Mouse (Mus musculus) forebrain, embryonic 14.5 days (tissue): Measurements from ENCODE around the gene Ttc8. TPM values are rescaled to one million over a fixed set of nuclear protein-coding genes. Genes with fewer than 3 reads are reported as not detected.

ENCODE experiments used
- ATAC-seq: fragments of 200-750 bp; cut with Nextera tagmentation; 2 replicates; pipeline ENCODE4 v1.8.0; 2017; ENCODE audit warnings: mild to moderate bottlenecking, moderate library complexity
- DNase-seq: peaks from one replicate; pipeline ENCODE4 v3.0.0-alpha.2; 2015; ENCODE audit warnings: low spot score
- H3K27ac ChIP-seq: fragments of 300-500 bp; sonication (generic); 2 replicates; pipeline ENCODE4 v1.5.1; 2014; ENCODE audit warnings: low read depth, mild to moderate bottlenecking, control low read depth, low read length, moderate library complexity
- H3K27me3 ChIP-seq: fragments of 300-500 bp; sonication (generic); replicated peaks from 2 replicates; pipeline ENCODE4 v1.6.1; 2014; ENCODE audit warnings: low read length, control low read depth, mixed read lengths; ENCODE audit not compliant: control insufficient read depth, insufficient read depth
- H3K36me3 ChIP-seq: fragments of 300-500 bp; sonication (generic); 2 replicates; pipeline ENCODE4 v1.6.1; 2014; ENCODE audit warnings: low read length, control low read depth; ENCODE audit not compliant: control insufficient read depth, insufficient read depth
- H3K4me1 ChIP-seq: fragments of 300-500 bp; sonication (generic); 2 replicates; pipeline ENCODE4 v1.6.1; 2014; ENCODE audit warnings: antibody characterized with exemption, low read length, control low read depth; ENCODE audit not compliant: control insufficient read depth, insufficient read depth
- H3K4me2 ChIP-seq: fragments of 300-500 bp; sonication (generic); 2 replicates; pipeline ENCODE4 v1.6.1; 2014; ENCODE audit warnings: mild to moderate bottlenecking, control low read depth, low read length
- H3K4me3 ChIP-seq: fragments of 300-500 bp; sonication (generic); 2 replicates; pipeline ENCODE4 v1.5.1; 2014; ENCODE audit warnings: low read depth, low read length, control low read depth
- H3K9ac ChIP-seq: fragments of 300-500 bp; sonication (generic); 2 replicates; pipeline ENCODE4 v1.6.1; 2014; ENCODE audit warnings: mild to moderate bottlenecking, low read length, control low read depth, moderate library complexity
- H3K9me3 ChIP-seq: fragments of 300-500 bp; sonication (generic); replicated peaks from 2 replicates; pipeline ENCODE4 v1.6.1; 2016; ENCODE audit warnings: low read length, control low read depth, mixed read lengths; ENCODE audit not compliant: control insufficient read depth
- WGBS: fragments of 180-500 bp; shearing (Covaris S2); extraction: QIAGEN DNeasy Blood & Tissue Kit; methylation state at CpG from one replicate; pipeline ENCODE4 v1.1.7; 2014; 5-methylcytosine and 5-hydroxymethylcytosine counted together
- polyA plus RNA-seq: library from polyadenylated mRNA; unstranded; fragments of >200 nt; fragmentation: Nextera tagmentation; extraction: Ambion mirVana; gene quantifications from 2 replicates; pipeline ENCODE4 v1.2.1, GENCODE M21; 2014

The Ttc8 gene
- polyA plus RNA-seq: 34.8 and 35.9 TPM in 2 replicates

- no peaks in the 10 kb centered on the region for H3K36me3 ChIP-seq
- WGBS: under 1% methylated on average over 35 of the region's 35 CpGs
- peak; percentile 98 for ATAC-seq
Observed at GRCm38 (mm10) chr12:98920194-98920991, at the start of gene Ttc8. Ttc8 (plus strand) TSS chr12:98920574.

DNA sequence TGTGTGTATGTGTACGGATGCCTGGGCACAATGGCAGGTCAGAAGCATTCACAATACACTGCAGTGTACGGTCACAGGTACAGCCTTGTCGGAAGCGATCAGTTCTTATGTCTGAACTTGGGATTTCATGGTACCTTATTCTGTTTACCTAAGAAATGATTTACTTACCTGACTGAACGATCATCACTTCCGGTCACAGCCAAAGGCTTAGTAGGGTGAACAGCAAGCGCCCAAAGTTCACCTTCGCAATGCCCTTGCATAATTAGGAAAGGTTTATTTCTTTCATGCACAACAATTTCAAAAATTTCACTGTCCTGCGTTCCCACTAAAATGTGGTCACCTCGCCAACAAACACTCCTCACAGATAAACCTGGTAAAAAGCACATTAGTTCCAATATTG, 47.5 kb upstream of the Ttc8 start:
- no peaks in the 10 kb centered on the region for H3K4me1 ChIP-seq
- H3K27ac ChIP-seq: no peak overlapping the region
- WGBS: 96% methylated on average over 10 of the region's 10 CpGs
- DNase-seq (no peak), ATAC-seq (no peak)
- H3K9me3 ChIP-seq: no peaks in the 10 kb centered on the region
- no peak overlapping the region for H3K4me3 ChIP-seq
- H3K36me3 ChIP-seq: peaks cover 9% of the 10 kb centered on the region
- no peak overlapping the region for H3K4me2 ChIP-seq
- no peaks in the 10 kb centered on the region for H3K27me3 ChIP-seq
- H3K9ac ChIP-seq: no peak overlapping the region

More at GRCm38 (mm10) chr12:98920194-98920991, at the start of gene Ttc8:
- Histone ChIP-seq H3K27ac (peak within 1 kb of the TSS; percentile 86), H3K4me3 (peak within 1 kb of the TSS; percentile 70), H3K9ac (peak within 1 kb of the TSS; percentile 93), H3K27me3 (no peaks in the 10 kb centered on the region), H3K4me2 (peak within 1 kb of the TSS; percentile 81), H3K4me1 (peaks cover 6% of the 10 kb centered on the region), H3K9me3 (no peaks in the 10 kb centered on the region)
- peak; percentile 97 for DNase-seq

GRCm38 (mm10) chr12:98875216-98875615, 45.2 kb upstream of the Ttc8 start:
- Histone ChIP-seq H3K27me3 (no peaks in the 10 kb centered on the region), H3K9me3 (no peaks in the 10 kb centered on the region), H3K27ac (no peak overlapping the region), H3K4me3 (no peak overlapping the region), H3K4me2 (no peak overlapping the region), H3K9ac (no peak overlapping the region), H3K4me1 (no peaks in the 10 kb centered on the region), H3K36me3 (no peaks in the 10 kb centered on the region; the same call in 1 of the 2 replicates)
- WGBS: 69% methylated on average over 2 of the region's 2 CpGs
- no peak for DNase-seq
- ATAC-seq: no peak

DNA sequence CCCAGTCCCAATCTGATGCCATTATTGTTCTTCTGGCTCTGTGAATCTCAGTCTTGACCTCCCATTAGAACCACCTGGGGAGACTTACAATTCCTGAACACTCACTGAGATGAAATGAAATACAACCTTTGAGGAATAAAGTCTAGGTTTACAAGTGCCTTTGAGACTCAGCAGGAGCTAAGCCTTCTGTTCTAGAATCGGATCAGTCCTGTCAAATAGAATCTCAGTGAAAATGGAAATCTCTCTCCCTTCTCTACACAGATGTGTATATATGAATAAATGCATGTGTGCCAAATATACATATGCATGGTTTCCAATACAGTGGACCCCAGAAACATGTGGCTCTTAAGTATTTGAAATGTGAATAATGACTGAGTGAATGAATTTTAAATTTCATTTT, 41.7 kb upstream of the Ttc8 start:
- no peak overlapping the region for H3K9ac ChIP-seq

DNA sequence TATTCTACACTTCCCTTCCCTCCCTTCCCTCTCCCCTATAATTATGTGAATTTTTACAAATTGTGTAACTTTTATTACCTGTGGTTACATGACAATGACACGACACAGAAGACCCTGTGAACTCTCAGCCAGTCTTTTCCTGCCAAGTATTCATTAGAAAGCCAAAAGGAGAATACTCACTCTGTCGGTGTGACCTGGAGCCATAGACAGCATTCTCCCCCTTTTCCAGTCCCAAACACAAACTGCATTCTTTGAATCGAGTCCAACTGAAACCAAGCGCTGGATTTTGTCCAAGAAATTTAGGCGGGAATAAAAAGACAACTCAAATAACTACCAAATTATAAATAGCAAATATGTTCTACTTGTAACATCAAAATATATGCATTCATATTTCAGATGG, 38.6 kb upstream of the Ttc8 start:
- Histone ChIP-seq H3K4me2 (no peak overlapping the region), H3K4me3 (no peak overlapping the region), H3K27ac (no peak overlapping the region), H3K27me3 (no peaks in the 10 kb centered on the region), H3K9me3 (no peaks in the 10 kb centered on the region), H3K4me1 (no peaks in the 10 kb centered on the region), H3K9ac (no peak overlapping the region), H3K36me3 (no peaks in the 10 kb centered on the region)
- WGBS: 31% methylated on average over 5 of the region's 5 CpGs
- ATAC-seq: no peak
- peak; percentile 32 for DNase-seq

More for the DNA sequence above, 41.7 kb upstream of the Ttc8 start:
- Histone ChIP-seq H3K27me3 (no peaks in the 10 kb centered on the region), H3K4me3 (no peak overlapping the region), H3K27ac (no peak overlapping the region), H3K9me3 (no peaks in the 10 kb centered on the region), H3K4me1 (no peaks in the 10 kb centered on the region), H3K4me2 (no peak overlapping the region), H3K36me3 (no peaks in the 10 kb centered on the region)
- DNase-seq (peak; percentile 54), ATAC-seq (peak; percentile 42; the same call in 1 of the 2 replicates)
- 23% methylated on average over 1 of the region's 1 CpGs for WGBS

- Histone ChIP-seq H3K27me3 (no peaks in the 10 kb centered on the region), H3K27ac (no peak overlapping the region), H3K9ac (no peak overlapping the region), H3K4me2 (no peak overlapping the region), H3K36me3 (no peaks in the 10 kb centered on the region), H3K4me3 (no peak overlapping the region), H3K9me3 (no peaks in the 10 kb centered on the region), H3K4me1 (no peaks in the 10 kb centered on the region)
- ATAC-seq: no peak
- peak; percentile 66 for DNase-seq
- WGBS: 7% methylated on average over 1 of the region's 1 CpGs
Observed at GRCm38 (mm10) chr12:98884515-98884914, 35.9 kb upstream of the Ttc8 start.

- Histone ChIP-seq H3K4me3 (no peak overlapping the region), H3K4me1 (peaks cover 12% of the 10 kb centered on the region; the same call in 1 of the 2 replicates), H3K36me3 (no peaks in the 10 kb centered on the region), H3K4me2 (no peak overlapping the region), H3K27ac (no peak overlapping the region), H3K9ac (no peak overlapping the region), H3K9me3 (no peaks in the 10 kb centered on the region), H3K27me3 (no peaks in the 10 kb centered on the region)
- no peak for ATAC-seq
- WGBS: 66% methylated on average over 1 of the region's 1 CpGs
- no peak for DNase-seq
Observed at GRCm38 (mm10) chr12:98896761-98897160, 23.6 kb upstream of the Ttc8 start.

DNA sequence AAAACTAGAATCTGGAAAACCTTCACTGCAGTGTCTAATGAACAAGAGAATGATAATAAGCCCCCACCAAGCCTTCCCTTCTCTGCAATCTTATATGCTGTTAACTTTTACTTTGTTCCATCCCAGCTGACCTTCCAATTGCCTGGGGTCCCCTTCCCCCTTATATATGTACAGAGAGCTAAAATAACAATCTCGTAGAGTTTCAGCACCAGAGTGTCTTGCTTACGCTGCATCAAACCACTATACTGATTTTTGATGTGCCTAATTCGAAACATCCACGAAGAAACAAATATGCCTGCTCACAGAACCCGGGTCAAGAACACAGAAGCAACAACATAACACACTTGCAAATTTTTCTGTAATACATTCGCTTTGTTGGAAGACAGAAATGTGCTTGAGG, 20.7 kb upstream of the Ttc8 start:
- no peak for ATAC-seq

GRCm38 (mm10) chr12:98900341-98900880, 20.0 kb upstream of the Ttc8 start:
- Histone ChIP-seq H3K27ac (peak overlapping the region; percentile 82), H3K4me1 (peaks cover 12% of the 10 kb centered on the region; the same call in 1 of the 2 replicates), H3K27me3 (no peaks in the 10 kb centered on the region), H3K36me3 (no peaks in the 10 kb centered on the region), H3K4me3 (peak overlapping the region; percentile 87), H3K4me2 (peak overlapping the region; percentile 47), H3K9me3 (no peaks in the 10 kb centered on the region), H3K9ac (peak overlapping the region; percentile 80)
- DNase-seq: peak; percentile 51
- 1% methylated on average over 31 of the region's 31 CpGs for WGBS
- peak; percentile 31 for ATAC-seq

More for the DNA sequence above, 20.7 kb upstream of the Ttc8 start:
- DNase-seq: no peak
- Histone ChIP-seq H3K4me2 (peak overlapping the region; percentile 47), H3K9me3 (no peaks in the 10 kb centered on the region), H3K27me3 (no peaks in the 10 kb centered on the region), H3K4me3 (peak overlapping the region; percentile 87), H3K9ac (peak overlapping the region; percentile 80), H3K36me3 (no peaks in the 10 kb centered on the region), H3K4me1 (peaks cover 12% of the 10 kb centered on the region; the same call in 1 of the 2 replicates), H3K27ac (no peak overlapping the region)
- 30% methylated on average over 6 of the region's 6 CpGs for WGBS
